Mouse (Mus musculus): ENCODE data around the gene Srf. TPM values are rescaled to one million over a fixed set of nuclear protein-coding genes. Genes with fewer than 3 reads are reported as not detected.

Gene Srf
- polyA plus RNA-seq, 1 experiment from 2014 or later, result 6.0 TPM

DNA sequence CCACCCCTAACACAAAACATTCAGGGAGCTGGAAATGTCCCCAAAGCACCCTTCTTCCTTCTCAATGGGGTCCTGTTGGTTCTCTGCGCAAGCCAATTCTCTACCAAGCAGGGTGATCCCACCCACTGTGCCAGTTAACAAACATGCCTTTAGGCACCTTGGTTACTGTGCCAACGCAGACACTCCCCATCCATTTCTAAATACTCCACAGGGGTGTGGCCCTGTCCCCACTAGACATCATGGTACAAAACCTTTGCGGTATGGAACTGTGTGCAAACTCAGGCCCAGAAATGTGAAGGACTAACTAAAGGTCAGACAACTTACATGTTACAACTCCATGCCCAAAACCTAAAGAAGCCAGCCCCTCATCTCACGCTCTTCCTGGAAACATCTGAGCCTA is 37.1 kb upstream of the Srf start:
- Histone ChIP-seq H3K36me3 (ENCODE audit: control insufficient read depth, insufficient read depth, low read length) (peaks cover 8% of the 10 kb centered on the region), H3K27ac (ENCODE audit: low read depth, low read length) (no peak overlapping the region), H3K4me2 (no peak overlapping the region), H3K9me3 (ENCODE audit: control insufficient read depth, low read length) (no peaks in the 10 kb centered on the region), H3K27me3 (ENCODE audit: control insufficient read depth, insufficient read depth, low read length) (no peaks in the 10 kb centered on the region), H3K4me1 (ENCODE audit: control insufficient read depth, insufficient read depth, low read length) (peaks cover 2% of the 10 kb centered on the region; the same call in 1 of the 2 replicates), H3K4me3 (ENCODE audit: low read depth, low read length) (no peak overlapping the region), H3K9ac (ENCODE audit: low read length) (no peak overlapping the region)
- no peak for DNase-seq (ENCODE audit: low spot score, missing footprints)
- WGBS, result 95% methylated on average over 4 of the region's 4 CpGs
- ATAC-seq (ENCODE audit: low FRiP score), result no peak

DNA sequence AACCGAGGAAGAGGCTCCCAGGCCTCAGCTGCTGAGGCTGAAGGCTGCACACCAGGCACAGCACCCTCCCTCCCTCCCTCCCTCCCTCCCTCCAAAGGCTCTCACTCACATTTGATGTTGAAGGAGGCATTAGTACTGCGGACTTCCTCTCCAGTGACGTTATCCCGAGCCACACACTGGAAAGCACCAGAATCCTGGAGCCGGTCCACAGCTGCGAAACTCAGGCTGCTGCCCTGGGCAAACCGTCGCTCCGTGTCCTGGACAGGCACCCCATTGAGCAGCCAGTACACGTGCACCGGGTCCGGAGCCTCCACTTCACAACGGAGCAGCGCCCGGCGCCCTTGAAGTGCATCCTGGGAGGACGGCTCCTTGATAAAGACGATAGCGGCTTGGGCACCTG is 35.4 kb upstream of the Srf start:
- Histone ChIP-seq H3K27ac (ENCODE audit: low read depth, low read length) (no peak overlapping the region), H3K36me3 (ENCODE audit: control insufficient read depth, insufficient read depth, low read length) (peaks cover 6% of the 10 kb centered on the region), H3K4me1 (ENCODE audit: control insufficient read depth, insufficient read depth, low read length) (peaks cover 2% of the 10 kb centered on the region; the same call in 1 of the 2 replicates), H3K4me3 (ENCODE audit: low read depth, low read length) (no peak overlapping the region), H3K4me2 (no peak overlapping the region), H3K9ac (ENCODE audit: low read length) (no peak overlapping the region), H3K27me3 (ENCODE audit: control insufficient read depth, insufficient read depth, low read length) (no peaks in the 10 kb centered on the region), H3K9me3 (ENCODE audit: control insufficient read depth, low read length) (no peaks in the 10 kb centered on the region)
- WGBS, result 86% methylated on average over 19 of the region's 19 CpGs
- DNase-seq (ENCODE audit: low spot score, missing footprints) (no peak), ATAC-seq (ENCODE audit: low FRiP score) (no peak)

DNA sequence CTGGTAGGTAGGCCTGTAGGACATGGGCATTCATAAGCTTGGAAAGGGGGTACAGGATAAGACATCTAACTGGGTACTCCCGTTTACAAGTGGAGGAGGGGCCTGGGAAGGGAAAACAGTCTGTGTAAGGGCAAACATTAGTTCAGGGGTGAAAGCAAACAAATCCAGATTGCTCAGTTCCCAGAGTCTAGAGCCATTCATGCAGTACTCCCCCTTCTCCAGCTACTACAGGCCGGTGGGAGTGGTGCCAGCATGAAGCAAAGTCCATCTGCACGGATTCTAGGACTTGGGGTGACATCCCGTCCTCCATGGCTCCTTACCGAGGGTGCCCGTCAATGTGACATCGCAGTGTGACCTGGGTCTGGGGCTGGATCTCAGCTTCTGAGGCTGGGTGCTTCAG is 34.5 kb upstream of the Srf start:
- Histone ChIP-seq H3K4me3 (ENCODE audit: low read depth, low read length) (no peak overlapping the region), H3K4me1 (ENCODE audit: control insufficient read depth, insufficient read depth, low read length) (peaks cover 2% of the 10 kb centered on the region; the same call in 1 of the 2 replicates), H3K27me3 (ENCODE audit: control insufficient read depth, insufficient read depth, low read length) (no peaks in the 10 kb centered on the region), H3K36me3 (ENCODE audit: control insufficient read depth, insufficient read depth, low read length) (peaks cover 6% of the 10 kb centered on the region), H3K4me2 (no peak overlapping the region), H3K9me3 (ENCODE audit: control insufficient read depth, low read length) (no peaks in the 10 kb centered on the region), H3K9ac (ENCODE audit: low read length) (no peak overlapping the region), H3K27ac (ENCODE audit: low read depth, low read length) (no peak overlapping the region)
- DNase-seq (ENCODE audit: low spot score, missing footprints) (no peak), ATAC-seq (ENCODE audit: low FRiP score) (no peak)
- 89% methylated on average over 7 of the region's 7 CpGs for WGBS

DNA sequence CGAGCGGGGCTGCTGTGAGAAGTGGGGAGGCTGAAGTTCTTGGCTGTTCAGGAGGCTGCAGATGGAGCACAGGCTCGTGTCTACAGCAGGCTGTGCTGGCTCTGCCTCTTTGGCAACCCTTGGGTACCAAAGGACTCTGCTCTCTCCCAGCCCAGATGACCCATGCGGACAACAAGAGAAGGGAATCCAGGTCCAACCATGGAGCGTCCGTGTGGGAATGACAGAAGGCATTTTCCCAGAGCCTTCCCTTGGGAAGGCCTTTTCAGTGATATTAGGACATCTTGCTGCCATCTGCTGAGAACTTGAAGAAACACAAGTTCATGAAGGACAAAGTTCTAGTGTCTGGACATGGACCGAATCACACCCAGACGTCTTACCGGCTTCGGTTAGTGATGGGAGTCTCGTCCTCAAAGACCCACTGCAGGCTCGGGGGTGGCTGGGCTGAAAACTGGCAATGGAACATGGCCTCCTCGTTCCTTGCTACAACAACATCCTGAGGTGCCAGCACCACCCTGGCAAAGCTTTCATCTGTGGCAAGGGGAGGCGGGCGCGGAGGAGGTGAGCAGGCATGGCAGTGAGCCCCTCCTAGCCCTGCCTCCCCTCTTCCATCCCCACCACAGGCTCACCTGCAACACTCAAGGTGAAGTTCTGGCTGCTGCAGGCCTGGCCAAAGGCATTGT is 33.8 kb upstream of the Srf start:
- H3K36me3 ChIP-seq (ENCODE audit: control insufficient read depth, insufficient read depth, low read length), result peaks cover 6% of the 10 kb centered on the region
- H3K27ac ChIP-seq (ENCODE audit: low read depth, low read length), result no peak overlapping the region
- no peaks in the 10 kb centered on the region for H3K4me1 ChIP-seq (ENCODE audit: control insufficient read depth, insufficient read depth, low read length)
- ATAC-seq (ENCODE audit: low FRiP score), result no peak
- H3K27me3 ChIP-seq (ENCODE audit: control insufficient read depth, insufficient read depth, low read length), result no peaks in the 10 kb centered on the region
- no peak overlapping the region for H3K9ac ChIP-seq (ENCODE audit: low read length)
- DNase-seq (ENCODE audit: low spot score, missing footprints), result no peak
- H3K4me3 ChIP-seq (ENCODE audit: low read depth, low read length), result no peak overlapping the region
- no peak overlapping the region for H3K4me2 ChIP-seq
- 94% methylated on average over 16 of the region's 16 CpGs for WGBS
- H3K9me3 ChIP-seq (ENCODE audit: control insufficient read depth, low read length), result no peaks in the 10 kb centered on the region

DNA sequence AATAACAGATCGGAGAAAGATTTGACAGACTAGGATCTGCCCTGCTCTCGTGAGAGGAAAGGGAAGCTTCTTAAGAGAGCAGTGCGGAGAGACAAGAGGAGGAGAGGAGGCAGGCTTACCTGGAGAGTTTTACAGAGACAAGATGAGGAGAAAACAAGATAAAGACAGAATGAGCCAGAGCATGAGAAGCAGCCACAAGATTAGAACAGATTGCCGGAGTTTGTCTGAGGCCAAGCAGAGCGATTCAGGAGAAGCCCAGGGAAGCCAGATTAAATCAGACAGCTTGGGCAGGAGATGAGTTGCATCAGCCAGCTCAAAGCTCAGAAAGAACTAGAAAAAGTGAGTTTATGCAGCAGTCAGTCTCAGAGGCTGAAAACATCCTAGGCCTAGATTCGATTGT is 32.9 kb upstream of the Srf start:
- ATAC-seq (ENCODE audit: low FRiP score), result no peak
- H3K4me1 ChIP-seq (ENCODE audit: control insufficient read depth, insufficient read depth, low read length), result no peaks in the 10 kb centered on the region
- no peak overlapping the region for H3K4me3 ChIP-seq (ENCODE audit: low read depth, low read length)
- no peak for DNase-seq (ENCODE audit: low spot score, missing footprints)
- 94% methylated on average over 6 of the region's 6 CpGs for WGBS
- no peaks in the 10 kb centered on the region for H3K9me3 ChIP-seq (ENCODE audit: control insufficient read depth, low read length)
- peaks cover 6% of the 10 kb centered on the region for H3K36me3 ChIP-seq (ENCODE audit: control insufficient read depth, insufficient read depth, low read length)
- no peak overlapping the region for H3K9ac ChIP-seq (ENCODE audit: low read length)
- H3K27me3 ChIP-seq (ENCODE audit: control insufficient read depth, insufficient read depth, low read length), result no peaks in the 10 kb centered on the region
- H3K4me2 ChIP-seq, result no peak overlapping the region
- no peak overlapping the region for H3K27ac ChIP-seq (ENCODE audit: low read depth, low read length)

DNA sequence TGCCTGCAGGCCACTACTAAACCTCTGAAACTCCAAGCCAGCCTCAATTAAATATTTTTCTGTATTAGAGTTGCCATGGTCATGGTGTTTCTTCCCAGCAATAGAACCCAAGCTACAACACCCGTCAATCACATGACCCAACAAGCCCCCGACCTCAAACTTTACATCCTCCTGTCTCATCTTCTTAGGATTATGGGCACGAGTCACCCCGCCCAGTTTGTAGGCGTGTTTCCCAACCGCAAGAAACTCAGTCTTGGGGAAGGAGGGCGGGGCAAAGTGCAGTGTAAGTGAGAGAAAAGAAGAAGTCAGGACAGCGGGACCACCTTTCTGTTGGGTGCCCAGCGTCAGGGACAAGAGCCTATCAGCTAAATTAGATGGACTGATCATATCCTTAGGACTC is 32.2 kb upstream of the Srf start:
- Histone ChIP-seq H3K4me1 (ENCODE audit: control insufficient read depth, insufficient read depth, low read length) (no peaks in the 10 kb centered on the region), H3K4me2 (no peak overlapping the region), H3K36me3 (ENCODE audit: control insufficient read depth, insufficient read depth, low read length) (peaks cover 6% of the 10 kb centered on the region), H3K27ac (ENCODE audit: low read depth, low read length) (no peak overlapping the region), H3K4me3 (ENCODE audit: low read depth, low read length) (no peak overlapping the region), H3K9ac (ENCODE audit: low read length) (no peak overlapping the region), H3K9me3 (ENCODE audit: control insufficient read depth, low read length) (no peaks in the 10 kb centered on the region), H3K27me3 (ENCODE audit: control insufficient read depth, insufficient read depth, low read length) (no peaks in the 10 kb centered on the region)
- ATAC-seq (ENCODE audit: low FRiP score) (no peak), DNase-seq (ENCODE audit: low spot score, missing footprints) (no peak)
- WGBS, result 87% methylated on average over 9 of the region's 9 CpGs

DNA sequence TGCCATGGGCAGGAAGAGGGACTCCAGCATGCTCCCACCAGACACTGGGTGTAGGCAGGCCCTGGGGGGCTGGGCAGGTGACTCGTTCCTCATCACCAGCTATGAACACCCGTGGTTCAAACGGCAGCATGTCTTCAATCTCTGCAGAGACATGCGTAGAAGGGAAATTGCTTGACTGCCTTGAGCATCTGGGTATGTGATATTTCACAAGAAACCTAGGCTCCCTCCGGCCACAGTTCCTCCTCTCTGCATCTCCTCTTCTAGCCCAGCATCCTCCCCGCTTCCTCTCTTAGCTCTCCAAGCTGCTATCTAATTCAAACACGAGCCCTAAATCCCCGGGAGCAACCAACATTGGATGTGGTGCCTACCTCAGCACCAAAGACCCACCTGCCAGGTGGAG is 30.4 kb upstream of the Srf start:
- H3K36me3 ChIP-seq (ENCODE audit: control insufficient read depth, insufficient read depth, low read length), result peaks cover 6% of the 10 kb centered on the region
- DNase-seq (ENCODE audit: low spot score, missing footprints) (no peak), ATAC-seq (ENCODE audit: low FRiP score) (no peak)
- H3K4me3 ChIP-seq (ENCODE audit: low read depth, low read length), result no peak overlapping the region
- no peak overlapping the region for H3K9ac ChIP-seq (ENCODE audit: low read length)
- no peak overlapping the region for H3K27ac ChIP-seq (ENCODE audit: low read depth, low read length)
- no peak overlapping the region for H3K4me2 ChIP-seq
- no peaks in the 10 kb centered on the region for H3K4me1 ChIP-seq (ENCODE audit: control insufficient read depth, insufficient read depth, low read length)
- H3K27me3 ChIP-seq (ENCODE audit: control insufficient read depth, insufficient read depth, low read length), result no peaks in the 10 kb centered on the region
- WGBS, result 96% methylated on average over 8 of the region's 8 CpGs
- H3K9me3 ChIP-seq (ENCODE audit: control insufficient read depth, low read length), result no peaks in the 10 kb centered on the region

DNA sequence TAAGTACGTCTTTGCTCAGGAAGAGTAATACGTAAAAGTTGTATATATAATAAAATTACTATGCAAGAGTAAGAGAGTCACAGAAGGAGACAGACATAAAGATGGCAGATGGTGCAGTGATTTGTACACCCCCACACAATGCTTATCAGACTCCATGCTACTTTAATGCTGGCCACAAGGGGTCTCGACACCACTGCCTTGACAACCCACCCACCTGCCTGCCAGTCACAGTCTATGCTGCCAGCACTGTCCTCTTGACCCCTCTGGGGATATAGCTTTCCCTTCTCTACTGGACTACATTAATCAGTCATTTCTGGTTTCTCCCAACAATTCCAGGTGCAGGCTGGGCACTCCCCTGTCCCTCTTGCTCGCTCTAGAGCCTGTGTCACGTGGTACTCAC is 22.7 kb upstream of the Srf start:
- ATAC-seq (ENCODE audit: low FRiP score), result no peak

DNA sequence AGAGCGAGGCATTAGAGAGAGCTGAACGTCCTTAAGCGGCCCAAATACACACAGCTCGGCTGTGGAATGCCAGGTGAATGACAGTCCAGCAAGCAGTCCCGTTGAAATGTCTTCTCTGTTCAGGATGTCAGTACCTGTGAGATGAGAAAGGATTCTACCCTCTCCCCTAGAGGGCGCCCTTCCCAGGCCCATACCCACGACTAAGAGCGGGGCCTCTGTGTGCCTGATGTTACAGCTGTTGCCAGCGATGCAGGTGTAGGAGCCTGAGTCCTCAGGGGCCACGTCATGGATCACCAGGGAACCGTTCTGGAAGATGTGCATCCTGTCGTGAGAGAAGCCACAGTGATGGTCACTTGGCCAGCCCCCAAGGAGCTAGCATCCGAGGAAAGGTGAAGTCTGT is 20.1 kb upstream of the Srf start:
- no peak overlapping the region for H3K4me2 ChIP-seq
- no peak overlapping the region for H3K4me3 ChIP-seq (ENCODE audit: low read depth, low read length)
- H3K9ac ChIP-seq (ENCODE audit: low read length), result no peak overlapping the region
- no peaks in the 10 kb centered on the region for H3K27me3 ChIP-seq (ENCODE audit: control insufficient read depth, insufficient read depth, low read length)
- no peak for DNase-seq (ENCODE audit: low spot score, missing footprints)
- no peak overlapping the region for H3K27ac ChIP-seq (ENCODE audit: low read depth, low read length)
- 89% methylated on average over 13 of the region's 13 CpGs for WGBS
- peaks cover 17% of the 10 kb centered on the region for H3K36me3 ChIP-seq (ENCODE audit: control insufficient read depth, insufficient read depth, low read length)
- no peaks in the 10 kb centered on the region; the same call in 1 of the 2 replicates for H3K9me3 ChIP-seq (ENCODE audit: control insufficient read depth, low read length)
- no peaks in the 10 kb centered on the region for H3K4me1 ChIP-seq (ENCODE audit: control insufficient read depth, insufficient read depth, low read length)
- no peak for ATAC-seq (ENCODE audit: low FRiP score)

More for the DNA sequence above, 22.7 kb upstream of the Srf start:
- Histone ChIP-seq H3K4me2 (no peak overlapping the region), H3K9ac (ENCODE audit: low read length) (no peak overlapping the region), H3K36me3 (ENCODE audit: control insufficient read depth, insufficient read depth, low read length) (peaks cover 17% of the 10 kb centered on the region), H3K9me3 (ENCODE audit: control insufficient read depth, low read length) (no peaks in the 10 kb centered on the region; the same call in 1 of the 2 replicates), H3K4me3 (ENCODE audit: low read depth, low read length) (no peak overlapping the region), H3K27me3 (ENCODE audit: control insufficient read depth, insufficient read depth, low read length) (no peaks in the 10 kb centered on the region), H3K4me1 (ENCODE audit: control insufficient read depth, insufficient read depth, low read length) (no peaks in the 10 kb centered on the region), H3K27ac (ENCODE audit: low read depth, low read length) (no peak overlapping the region)
- DNase-seq (ENCODE audit: low spot score, missing footprints), result no peak
- WGBS, result 85% methylated on average over 5 of the region's 5 CpGs

All from midbrain, embryonic 11.5 days (tissue).